Mouse (Mus musculus): ENCODE data around the gene Il17c. TPM values are rescaled to one million over a fixed set of nuclear protein-coding genes. Genes with fewer than 3 reads are reported as not detected.

The Il17c gene
- polyA plus RNA-seq, 1 experiment from 2014 or later: not detected

- 0 out of 2 replicates have a peak, but pooled peaks cover 10% of the 10 kb centered on the region for H3K4me1 ChIP-seq (ENCODE audit: insufficient read depth)
- 24% methylated on average over 12 of the region's 12 CpGs for WGBS
Measured at GRCm38 (mm10) chr8:122463651-122464640, 42.1 kb downstream of the Il17c start.

DNA sequence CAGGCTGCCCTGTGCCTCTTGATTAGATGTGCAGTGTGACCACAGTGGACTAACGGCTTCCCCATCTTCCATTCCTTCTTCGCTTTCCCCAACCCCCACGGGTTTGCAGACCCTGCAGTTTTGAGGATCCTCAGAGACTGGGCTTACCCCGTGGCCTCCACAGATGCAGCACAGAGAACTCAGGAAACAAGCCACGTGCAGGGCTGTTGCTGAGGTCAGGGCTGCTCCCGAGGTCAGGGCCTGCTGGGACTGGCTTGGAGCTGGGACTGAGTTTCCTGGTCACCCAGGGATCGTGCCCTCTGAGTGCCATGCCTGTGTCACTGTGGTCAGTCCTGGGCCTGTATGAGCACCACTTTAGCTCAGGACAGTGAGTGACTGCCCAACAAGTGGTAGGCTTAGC, 43.2 kb downstream of the Il17c start:
- peaks cover 18% of the 10 kb centered on the region for H3K27me3 ChIP-seq (ENCODE audit: insufficient read depth, low read length)
- no peak for TF ChIP-seq CTCF (IDR thresholded peaks at IDR 0.05; ENCODE audit: low read depth)
- no peak overlapping the region for H3K4me3 ChIP-seq (ENCODE audit: low read depth, low read length)
- no peak for ATAC-seq (ENCODE audit: insufficient read depth)
- no peak overlapping the region for H3K4me2 ChIP-seq
- WGBS: 65% methylated on average over 7 of the region's 7 CpGs
- H3K36me3 ChIP-seq (ENCODE audit: insufficient read depth): peaks cover 35% of the 10 kb centered on the region
- H3K9ac ChIP-seq: no peak overlapping the region
- 0 out of 2 replicates have a peak, but pooled peaks cover 10% of the 10 kb centered on the region for H3K4me1 ChIP-seq (ENCODE audit: insufficient read depth)
- H3K9me3 ChIP-seq (ENCODE audit: low read depth, low read length): no peaks in the 10 kb centered on the region
- H3K27ac ChIP-seq (ENCODE audit: low read depth): no peak overlapping the region
- DNase-seq: no peak

More at GRCm38 (mm10) chr8:122463651-122464640, 42.1 kb downstream of the Il17c start:
- H3K9ac ChIP-seq: no peak overlapping the region
- peaks cover 28% of the 10 kb centered on the region for H3K27me3 ChIP-seq (ENCODE audit: insufficient read depth, low read length)
- DNase-seq (no peak), ATAC-seq (ENCODE audit: insufficient read depth) (no peak)
- peak overlapping the region; percentile 36; the same call in 1 of the 2 replicates for H3K27ac ChIP-seq (ENCODE audit: low read depth)
- peaks cover 32% of the 10 kb centered on the region for H3K36me3 ChIP-seq (ENCODE audit: insufficient read depth)
- no peak overlapping the region for H3K4me3 ChIP-seq (ENCODE audit: low read depth, low read length)
- H3K4me2 ChIP-seq: no peak overlapping the region
- TF ChIP-seq CTCF (IDR thresholded peaks at IDR 0.05; ENCODE audit: low read depth): no peak
- no peaks in the 10 kb centered on the region for H3K9me3 ChIP-seq (ENCODE audit: low read depth, low read length)

- DNase-seq: no peak
- Histone ChIP-seq H3K4me1 (ENCODE audit: insufficient read depth) (0 out of 2 replicates have a peak, but pooled peaks cover 7% of the 10 kb centered on the region), H3K36me3 (ENCODE audit: insufficient read depth) (peaks cover 42% of the 10 kb centered on the region), H3K9me3 (ENCODE audit: low read depth, low read length) (no peaks in the 10 kb centered on the region), H3K9ac (no peak overlapping the region), H3K27ac (ENCODE audit: low read depth) (no peak overlapping the region), H3K4me2 (no peak overlapping the region), H3K4me3 (ENCODE audit: low read depth, low read length) (no peak overlapping the region), H3K27me3 (ENCODE audit: insufficient read depth, low read length) (no peaks in the 10 kb centered on the region)
- ATAC-seq (ENCODE audit: insufficient read depth): no peak
- WGBS: 89% methylated on average over 13 of the region's 13 CpGs
- no peak for TF ChIP-seq CTCF (IDR thresholded peaks at IDR 0.05; ENCODE audit: low read depth)
Measured at GRCm38 (mm10) chr8:122467816-122468215, 46.0 kb downstream of the Il17c start.

- no peak for TF ChIP-seq CTCF (IDR thresholded peaks at IDR 0.05; ENCODE audit: low read depth)
- Histone ChIP-seq H3K36me3 (ENCODE audit: insufficient read depth) (peaks cover 52% of the 10 kb centered on the region), H3K9ac (no peak overlapping the region), H3K27me3 (ENCODE audit: insufficient read depth, low read length) (no peaks in the 10 kb centered on the region), H3K9me3 (ENCODE audit: low read depth, low read length) (no peaks in the 10 kb centered on the region), H3K4me3 (ENCODE audit: low read depth, low read length) (no peak overlapping the region), H3K4me1 (ENCODE audit: insufficient read depth) (no peaks in the 10 kb centered on the region), H3K27ac (ENCODE audit: low read depth) (no peak overlapping the region), H3K4me2 (no peak overlapping the region)
- ATAC-seq (ENCODE audit: insufficient read depth): no peak
- no peak for DNase-seq
- 68% methylated on average over 6 of the region's 6 CpGs for WGBS
Measured at GRCm38 (mm10) chr8:122469407-122469806, 47.6 kb downstream of the Il17c start.

DNA sequence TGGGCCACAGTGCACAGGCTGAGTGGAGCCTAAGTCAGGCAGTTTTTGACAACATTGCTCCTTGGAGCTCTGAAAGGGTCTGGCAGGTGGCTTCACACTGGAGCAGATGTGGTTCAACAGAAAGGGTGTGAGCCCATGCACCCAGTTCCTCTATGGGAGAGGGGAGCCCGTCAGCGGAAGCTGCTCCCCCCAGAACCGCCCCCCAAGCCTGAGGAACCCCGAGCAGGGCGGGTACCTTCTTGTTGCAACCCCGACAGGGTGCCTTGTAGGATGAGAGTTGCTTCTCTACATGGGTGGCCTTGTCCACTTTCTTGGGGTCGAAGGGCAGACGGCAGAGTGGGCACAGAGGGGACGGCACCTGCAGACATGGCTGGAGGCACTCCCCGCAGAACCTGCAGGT, 48.1 kb downstream of the Il17c start:
- 86% methylated on average over 10 of the region's 10 CpGs for WGBS
- ATAC-seq (ENCODE audit: insufficient read depth) (no peak), DNase-seq (no peak)
- no peak overlapping the region for H3K4me3 ChIP-seq (ENCODE audit: low read depth, low read length)
- no peaks in the 10 kb centered on the region for H3K4me1 ChIP-seq (ENCODE audit: insufficient read depth)
- TF ChIP-seq CTCF (IDR thresholded peaks at IDR 0.05; ENCODE audit: low read depth): no peak
- no peak overlapping the region for H3K27ac ChIP-seq (ENCODE audit: low read depth)
- H3K36me3 ChIP-seq (ENCODE audit: insufficient read depth): peaks cover 52% of the 10 kb centered on the region
- H3K4me2 ChIP-seq: no peak overlapping the region
- no peaks in the 10 kb centered on the region for H3K9me3 ChIP-seq (ENCODE audit: low read depth, low read length)
- no peaks in the 10 kb centered on the region for H3K27me3 ChIP-seq (ENCODE audit: insufficient read depth, low read length)
- H3K9ac ChIP-seq: no peak overlapping the region

DNA sequence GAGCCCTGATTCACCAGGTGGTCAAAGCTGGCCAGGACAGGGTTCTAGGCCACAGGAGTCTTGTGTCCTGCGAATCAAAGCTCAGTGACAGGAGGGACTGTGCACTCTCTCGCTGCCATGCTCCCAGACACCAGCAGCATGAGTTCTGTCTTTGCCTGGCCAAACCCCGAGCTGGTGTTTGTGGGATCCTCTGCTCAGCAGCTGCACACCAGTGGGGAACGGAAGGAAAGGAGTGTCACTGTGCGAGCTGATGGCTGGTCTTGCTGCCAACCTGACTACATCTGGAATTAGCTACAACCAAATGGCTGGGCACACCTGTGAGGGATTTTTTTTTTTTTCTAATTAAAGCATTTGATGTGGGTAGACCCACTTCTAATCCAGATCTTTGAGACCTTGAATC, 48.9 kb downstream of the Il17c start:
- Histone ChIP-seq H3K4me2 (no peak overlapping the region), H3K9me3 (ENCODE audit: low read depth, low read length) (no peaks in the 10 kb centered on the region), H3K36me3 (ENCODE audit: insufficient read depth) (peaks cover 52% of the 10 kb centered on the region), H3K27me3 (ENCODE audit: insufficient read depth, low read length) (no peaks in the 10 kb centered on the region), H3K9ac (no peak overlapping the region), H3K4me3 (ENCODE audit: low read depth, low read length) (no peak overlapping the region), H3K27ac (ENCODE audit: low read depth) (no peak overlapping the region), H3K4me1 (ENCODE audit: insufficient read depth) (no peaks in the 10 kb centered on the region)
- DNase-seq (no peak), ATAC-seq (ENCODE audit: insufficient read depth) (no peak)
- no peak for TF ChIP-seq CTCF (IDR thresholded peaks at IDR 0.05; ENCODE audit: low read depth)
- WGBS: 74% methylated on average over 5 of the region's 5 CpGs

Small RNA genes within 50 kb of the gene (microRNA-seq; reads per million reads assigned to microRNA genes)
- gene Gm24366 (ENCODE audit: borderline number of aligned reads): not detected

Other genes starting within 250 kb of the Il17c start
- 2.7 and 2.9 TPM in 2 replicates for gene Zfpm1, start 139.9 kb upstream of the Il17c start, polyA plus RNA-seq (2014; fragmentation: Nextera tagmentation; extraction: Ambion mirVana)
- gene Trhr2, start 61.3 kb upstream of the Il17c start, polyA plus RNA-seq (2014; fragmentation: Nextera tagmentation; extraction: Ambion mirVana): not detected in 2 replicates
- gene Zc3h18, start 45.4 kb upstream of the Il17c start, polyA plus RNA-seq (2014; fragmentation: Nextera tagmentation; extraction: Ambion mirVana): 42.4 and 44.3 TPM in 2 replicates
- 165 and 175 TPM in 2 replicates for gene Cyba, start 10.9 kb downstream of the Il17c start, polyA plus RNA-seq (2014; fragmentation: Nextera tagmentation; extraction: Ambion mirVana)
- 27.1 and 29.5 TPM in 2 replicates for gene Mvd, start 21.4 kb downstream of the Il17c start, polyA plus RNA-seq (2014; fragmentation: Nextera tagmentation; extraction: Ambion mirVana)
- gene Snai3, start 38.7 kb downstream of the Il17c start, polyA plus RNA-seq (2014; fragmentation: Nextera tagmentation; extraction: Ambion mirVana): 0.87 and 1.3 TPM in 2 replicates
- 34.7 and 37.2 TPM in 2 replicates for gene Rnf166, start 54.0 kb downstream of the Il17c start, polyA plus RNA-seq (2014; fragmentation: Nextera tagmentation; extraction: Ambion mirVana)
- gene Ctu2, start 54.1 kb downstream of the Il17c start, polyA plus RNA-seq (2014; fragmentation: Nextera tagmentation; extraction: Ambion mirVana): 45.4 and 56.2 TPM in 2 replicates
- gene Piezo1, start 129.3 kb downstream of the Il17c start, polyA plus RNA-seq (2014; fragmentation: Nextera tagmentation; extraction: Ambion mirVana): 26.6 and 27.7 TPM in 2 replicates
- 47.1 and 50.3 TPM in 2 replicates for gene Cdt1, start 146.0 kb downstream of the Il17c start, polyA plus RNA-seq (2014; fragmentation: Nextera tagmentation; extraction: Ambion mirVana)
- 338 and 366 TPM in 2 replicates for gene Aprt, start 154.9 kb downstream of the Il17c start, polyA plus RNA-seq (2014; fragmentation: Nextera tagmentation; extraction: Ambion mirVana)
- 11.7 and 12.5 TPM in 2 replicates for gene Galns, start 189.4 kb downstream of the Il17c start, polyA plus RNA-seq (2014; fragmentation: Nextera tagmentation; extraction: Ambion mirVana)
- 49.7 and 57.2 TPM in 2 replicates for gene Trappc2l, start 189.6 kb downstream of the Il17c start, polyA plus RNA-seq (2014; fragmentation: Nextera tagmentation; extraction: Ambion mirVana)
- gene Pabpn1l, start 200.7 kb downstream of the Il17c start, polyA plus RNA-seq (2014; fragmentation: Nextera tagmentation; extraction: Ambion mirVana): not detected in 2 replicates